Mouse (Mus musculus) myocyte (in vitro differentiated cells): Measurements from ENCODE around the gene Htt. TPM values are rescaled to one million over a fixed set of nuclear protein-coding genes. Genes with fewer than 3 reads are reported as not detected.

Experiments used
- H3K27me3 ChIP-seq: one replicate; pipeline ENCODE4 v1.6.1; 2011; ENCODE audit not compliant: control insufficient read depth, insufficient read depth, insufficient read length
- H3K36me3 ChIP-seq: one replicate; pipeline ENCODE4 v1.6.1; 2011; ENCODE audit not compliant: control insufficient read depth, insufficient read depth
- H3K4me2 ChIP-seq: one replicate; pipeline ENCODE4 v1.6.1; 2011; ENCODE audit warnings: low read depth, control low read depth
- H3K4me3 ChIP-seq: one replicate; pipeline ENCODE4 v1.5.1; 2011; ENCODE audit warnings: mild to moderate bottlenecking, control low read depth, moderate library complexity
- H3K79me2 ChIP-seq: one replicate; pipeline ENCODE4 v1.6.1; 2011; ENCODE audit not compliant: control insufficient read depth, insufficient read depth
- H3ac ChIP-seq: one replicate; pipeline ENCODE4 v1.6.1; 2011; ENCODE audit not compliant: control insufficient read depth, insufficient read length
- CEBPB ChIP-seq: IDR thresholded peaks from 2 replicates; pipeline ENCODE4 v1.6.1; 2011; ENCODE audit warnings: mild to moderate bottlenecking, moderate library complexity; ENCODE audit not compliant: poor library complexity, insufficient read depth, severe bottlenecking
- E2F4 ChIP-seq: IDR thresholded peaks from one replicate; pipeline ENCODE4 v1.6.1; 2011; ENCODE audit warnings: mild to moderate bottlenecking, control low read depth, moderate library complexity; ENCODE audit not compliant: insufficient read depth
- MAX ChIP-seq: IDR thresholded peaks from one replicate; pipeline ENCODE4 v1.6.1; 2011; ENCODE audit warnings: low read depth, mild to moderate bottlenecking, control low read depth
- MYOD1 ChIP-seq, 3 experiments: IDR thresholded peaks; one replicate each; pipeline ENCODE4 v1.6.1; 2011; ENCODE audit warnings: control low read depth in 2 of 3, low read depth in 2 of 3, mild to moderate bottlenecking in 2 of 3, moderate library complexity in 1 of 3; ENCODE audit not compliant: insufficient read length in 2 of 3, control insufficient read depth in 1 of 3
- MYOG ChIP-seq, 3 experiments: IDR thresholded peaks; one replicate each; pipeline ENCODE4 v1.6.1; 2011; ENCODE audit warnings: control low read depth in 2 of 3, low read depth in 2 of 3, mild to moderate bottlenecking in 2 of 3; ENCODE audit not compliant: insufficient read length in 2 of 3, control insufficient read depth in 1 of 3, insufficient read depth in 1 of 3
- POLR2A ChIP-seq: IDR thresholded peaks from one replicate; pipeline ENCODE4 v1.6.1; 2011; ENCODE audit warnings: low read depth, mild to moderate bottlenecking, control low read depth, moderate library complexity; ENCODE audit not compliant: insufficient read length
- POLR2AphosphoS2 ChIP-seq: IDR thresholded peaks from one replicate; pipeline ENCODE4 v1.6.1; 2011; ENCODE audit warnings: low read depth, control low read depth; ENCODE audit not compliant: insufficient read length
- REST ChIP-seq: IDR thresholded peaks from one replicate; pipeline ENCODE4 v1.6.1; 2011; ENCODE audit warnings: mild to moderate bottlenecking, control low read depth, moderate library complexity; ENCODE audit not compliant: insufficient read depth, insufficient read length
- SRF ChIP-seq: IDR thresholded peaks from one replicate; pipeline ENCODE4 v1.6.1; 2011; ENCODE audit warnings: low read depth; ENCODE audit not compliant: control insufficient read depth, insufficient read length
- TCF12 ChIP-seq: IDR thresholded peaks from one replicate; pipeline ENCODE4 v1.6.1; 2011; ENCODE audit warnings: mild to moderate bottlenecking, control low read depth; ENCODE audit not compliant: poor library complexity, insufficient read depth, severe bottlenecking
- TCF3 ChIP-seq: IDR thresholded peaks from one replicate; pipeline ENCODE4 v1.6.1; 2011; ENCODE audit warnings: low read depth, control low read depth; ENCODE audit not compliant: insufficient read length
- USF1 ChIP-seq: IDR thresholded peaks from one replicate; pipeline ENCODE4 v1.6.1; 2011; ENCODE audit warnings: low read depth, mild to moderate bottlenecking, control low read depth, moderate library complexity
- polyA plus RNA-seq: library from polyadenylated mRNA; unstranded; fragments of >200 nt; fragmentation: generic; extraction: Trizol; gene quantifications from one replicate; pipeline ENCODE4 v1.2.1, GENCODE M21; 2012; ENCODE audit warnings: missing spikeins

Gene Htt
- polyA plus RNA-seq, 1 experiment, result 8.9 TPM

- H3K4me2 ChIP-seq, result no peak overlapping the region
- no peak for TF ChIP-seq MYOD1 (IDR thresholded peaks at IDR 0.05; ENCODE audit: control insufficient read depth in 1 of 3, insufficient read length in 2 of 3, low read depth in 2 of 3)
- no peak for TF ChIP-seq POLR2A
- TF ChIP-seq MAX, result no peak
- no peak for TF ChIP-seq TCF12
- TF ChIP-seq POLR2AphosphoS2, result no peak
- TF ChIP-seq USF1, result no peak
- TF ChIP-seq REST, result no peak
- TF ChIP-seq SRF, result no peak
- no peak for TF ChIP-seq E2F4
- no peak for TF ChIP-seq CEBPB
- no peak for TF ChIP-seq MYOG (IDR thresholded peaks at IDR 0.05; ENCODE audit: control insufficient read depth in 1 of 3, insufficient read depth in 1 of 3, insufficient read length in 2 of 3, low read depth in 2 of 3)
- TF ChIP-seq TCF3, result no peak
- no peaks in the 10 kb centered on the region for H3K27me3 ChIP-seq
Observed at GRCm38 (mm10) chr5:34881023-34881422, 119.5 kb downstream of the Htt start.

GRCm38 (mm10) chr5:34885250-34885649, 123.7 kb downstream of the Htt start:
- H3K4me2 ChIP-seq, result no peak overlapping the region
- H3K36me3 ChIP-seq, result peaks cover 38% of the 10 kb centered on the region
- H3K27me3 ChIP-seq, result no peaks in the 10 kb centered on the region
- no peaks in the 10 kb centered on the region for H3K79me2 ChIP-seq
- no peak overlapping the region for H3K4me3 ChIP-seq
- H3ac ChIP-seq, result no peak overlapping the region
- no peak for TF ChIP-seq SRF
- TF ChIP-seq REST, result no peak
- TF ChIP-seq POLR2AphosphoS2, result no peak
- TF ChIP-seq TCF3, result no peak
- TF ChIP-seq E2F4, result no peak
- TF ChIP-seq MYOG (IDR thresholded peaks at IDR 0.05; ENCODE audit: control insufficient read depth in 1 of 3, insufficient read depth in 1 of 3, insufficient read length in 2 of 3, low read depth in 2 of 3), result no peak
- no peak for TF ChIP-seq CEBPB
- TF ChIP-seq MYOD1 (IDR thresholded peaks at IDR 0.05; ENCODE audit: control insufficient read depth in 1 of 3, insufficient read length in 2 of 3, low read depth in 2 of 3), result no peak
- no peak for TF ChIP-seq TCF12
- no peak for TF ChIP-seq MAX
- no peak for TF ChIP-seq POLR2A
- TF ChIP-seq USF1, result no peak

More at GRCm38 (mm10) chr5:34881023-34881422, 119.5 kb downstream of the Htt start:
- Histone ChIP-seq H3K36me3 (peaks cover 29% of the 10 kb centered on the region), H3K79me2 (no peaks in the 10 kb centered on the region), H3K4me3 (no peak overlapping the region), H3ac (no peak overlapping the region)

- H3K36me3 ChIP-seq, result peaks cover 39% of the 10 kb centered on the region
- H3ac ChIP-seq, result no peak overlapping the region
- H3K79me2 ChIP-seq, result no peaks in the 10 kb centered on the region
- TF ChIP-seq SRF (no peak), MYOG (IDR thresholded peaks at IDR 0.05; ENCODE audit: control insufficient read depth in 1 of 3, insufficient read depth in 1 of 3, insufficient read length in 2 of 3, low read depth in 2 of 3) (no peak), MYOD1 (IDR thresholded peaks at IDR 0.05; ENCODE audit: control insufficient read depth in 1 of 3, insufficient read length in 2 of 3, low read depth in 2 of 3) (no peak), REST (no peak), E2F4 (no peak), USF1 (no peak)
- H3K4me2 ChIP-seq, result no peak overlapping the region
- no peak overlapping the region for H3K4me3 ChIP-seq
- no peaks in the 10 kb centered on the region for H3K27me3 ChIP-seq
Observed at GRCm38 (mm10) chr5:34889252-34889651, 127.7 kb downstream of the Htt start.

- Histone ChIP-seq H3K36me3 (peaks cover 40% of the 10 kb centered on the region), H3K27me3 (no peaks in the 10 kb centered on the region), H3K4me2 (no peak overlapping the region), H3ac (no peak overlapping the region), H3K79me2 (no peaks in the 10 kb centered on the region), H3K4me3 (no peak overlapping the region)
- TF ChIP-seq MYOG (IDR thresholded peaks at IDR 0.05; ENCODE audit: control insufficient read depth in 1 of 3, insufficient read depth in 1 of 3, insufficient read length in 2 of 3, low read depth in 2 of 3) (no peak), POLR2AphosphoS2 (no peak), SRF (no peak), POLR2A (no peak)
Observed at GRCm38 (mm10) chr5:34896697-34897453, 135.3 kb downstream of the Htt start.

- H3K4me3 ChIP-seq, result no peak overlapping the region
- peaks cover 37% of the 10 kb centered on the region for H3K36me3 ChIP-seq
- TF ChIP-seq MAX (no peak), TCF12 (no peak), TCF3 (no peak), REST (no peak), CEBPB (no peak), POLR2AphosphoS2 (no peak), MYOD1 (IDR thresholded peaks at IDR 0.05; ENCODE audit: control insufficient read depth in 1 of 3, insufficient read length in 2 of 3, low read depth in 2 of 3) (no peak), POLR2A (no peak), E2F4 (no peak), SRF (no peak), USF1 (no peak), MYOG (IDR thresholded peaks at IDR 0.05; ENCODE audit: control insufficient read depth in 1 of 3, insufficient read depth in 1 of 3, insufficient read length in 2 of 3, low read depth in 2 of 3) (no peak)
- H3K27me3 ChIP-seq, result no peaks in the 10 kb centered on the region
- no peaks in the 10 kb centered on the region for H3K79me2 ChIP-seq
- H3ac ChIP-seq, result no peak overlapping the region
- no peak overlapping the region for H3K4me2 ChIP-seq
Observed at GRCm38 (mm10) chr5:34899787-34900469, 138.4 kb downstream of the Htt start.
